In genomic region chr9:21962416-21963059, GRCm38 (mm10) we compare ENCODE assay signal across 8 mouse cellular contexts. TPM values are rescaled to one million over a fixed set of nuclear protein-coding genes. Genes with fewer than 3 reads are reported as not detected.
DNase-seq lines count a peak whose midpoint lies in the region; ATAC-seq lines count a peak whose summit lies in the region.

No protein-coding gene starts in this region.

- H3K27me3 ChIP-seq in hindbrain, embryonic 16.5 days (replicated peaks; ENCODE audit: control insufficient read depth, insufficient read depth, low read length): peaks cover 35% of the 10 kb centered on the region

- no peaks in the 10 kb centered on the region for H3K9me3 ChIP-seq in hindbrain, embryonic 16.5 days (ENCODE audit: control insufficient read depth, low read length)

- H3K4me3 ChIP-seq in hindbrain, embryonic 16.5 days (ENCODE audit: low read length): peak overlapping the region; percentile 41

- no peak overlapping the region for H3K27ac ChIP-seq in hindbrain, embryonic 16.5 days (ENCODE audit: low read depth, low read length)

- H3K4me2 ChIP-seq in hindbrain, embryonic 16.5 days (ENCODE audit: low read length): peak overlapping the region; percentile 59

- peak overlapping the region; percentile 41 for H3K9ac ChIP-seq in hindbrain, embryonic 16.5 days (ENCODE audit: low read depth, low read length)

- no peaks in the 10 kb centered on the region for H3K36me3 ChIP-seq in hindbrain, embryonic 16.5 days (ENCODE audit: control insufficient read depth, insufficient read depth, low read length)

- peak; percentile 62 for DNase-seq in WW6 (ENCODE audit: low read depth, low spot score)
- peak; percentile 66 to 69 for DNase-seq in cerebellum, postnatal 10 days
- DNase-seq in frontal cortex, postnatal 14 days (ENCODE audit: low spot score in 2 of 2): peak; percentile 56 to 62
- DNase-seq in left cerebral cortex, adult 8-10 months (ENCODE audit: low spot score in 2 of 2): peak; percentile 55 to 83
- DNase-seq in right cerebral cortex, postnatal 14 days: peak; percentile 70
- DNase-seq in urinary bladder, postnatal 4 days (ENCODE audit: low spot score in 2 of 2): peak; percentile 57 to 71

- H3K4me1 ChIP-seq in hindbrain, embryonic 16.5 days (ENCODE audit: control insufficient read depth, insufficient read depth, low read depth, low read length): peaks cover 15% of the 10 kb centered on the region

- 4% methylated on average over 31 of the region's 34 CpGs for WGBS in hindbrain, embryonic 16.5 days

- peak; percentile 28; the same call in 1 of the 2 replicates for ATAC-seq in hindbrain, embryonic 16.5 days
- ATAC-seq in megakaryocyte, adult 5-6 weeks (ENCODE audit: poor library complexity, severe bottlenecking): peak; percentile 83

RNA-seq across cellular contexts. Expression of gene Epor, which starts 0.8 kb away (rescaled TPM):
- 1.2 and 1.4 TPM in 2 replicates for polyA plus RNA-seq in hindbrain, embryonic 16.5 days (2015; fragmentation: Nextera tagmentation; extraction: Ambion mirVana)
- total RNA-seq in left cerebral cortex, adult 8-10 months (2022): 10 to 100 TPM; 12.9 to 15.3 (median 14.4) TPM
- total RNA-seq in megakaryocyte, adult 5-6 weeks (2015): 0.45 and 0.84 TPM in 2 replicates
- total RNA-seq in megakaryocyte, adult 5-6 weeks (2017): 0.28 and 1.2 TPM in 2 replicates

RNA-seq across cellular contexts. Expression of gene Swsap1, which starts 7.0 kb away (rescaled TPM):
- 8.1 and 8.7 TPM in 2 replicates for polyA plus RNA-seq in hindbrain, embryonic 16.5 days (2015; fragmentation: Nextera tagmentation; extraction: Ambion mirVana)
- total RNA-seq in left cerebral cortex, adult 8-10 months (2022): 10 to 100 TPM; 13.2 to 15.0 (median 14.8) TPM
- total RNA-seq in megakaryocyte, adult 5-6 weeks (2015): 3.7 and 4.3 TPM in 2 replicates
- total RNA-seq in megakaryocyte, adult 5-6 weeks (2017): 6.5 and 6.6 TPM in 2 replicates

RNA-seq across cellular contexts. Expression of gene Plppr2, which starts 25.7 kb away (rescaled TPM):
- 106 and 115 TPM in 2 replicates for polyA plus RNA-seq in hindbrain, embryonic 16.5 days (2015; fragmentation: Nextera tagmentation; extraction: Ambion mirVana)
- total RNA-seq in left cerebral cortex, adult 8-10 months (2022): 100 to 1,000 TPM; 133 to 152 (median 147) TPM
- total RNA-seq in megakaryocyte, adult 5-6 weeks (2015): 0.57 and 0.96 TPM in 2 replicates
- total RNA-seq in megakaryocyte, adult 5-6 weeks (2017): 0.65 TPM in 1 of 2 replicates, not detected in the other

RNA-seq across cellular contexts. Expression of gene Rgl3, which starts 26.7 kb away (rescaled TPM):
- 2.0 and 2.1 TPM in 2 replicates for polyA plus RNA-seq in hindbrain, embryonic 16.5 days (2015; fragmentation: Nextera tagmentation; extraction: Ambion mirVana)
- 1 to 10 TPM; 2.7 to 4.4 (median 3.2) TPM for total RNA-seq in left cerebral cortex, adult 8-10 months (2022)
- not detected in 2 replicates for total RNA-seq in megakaryocyte, adult 5-6 weeks (2015)
- total RNA-seq in megakaryocyte, adult 5-6 weeks (2017): not detected in 2 replicates

RNA-seq across cellular contexts. Expression of gene Tmem205, which starts 35.2 kb away (rescaled TPM):
- polyA plus RNA-seq in hindbrain, embryonic 16.5 days (2015; fragmentation: Nextera tagmentation; extraction: Ambion mirVana): 56.5 and 61.0 TPM in 2 replicates
- total RNA-seq in left cerebral cortex, adult 8-10 months (2022): 10 to 100 TPM; 36.3 to 42.6 (median 39.4) TPM
- total RNA-seq in megakaryocyte, adult 5-6 weeks (2015): 40.9 and 48.2 TPM in 2 replicates
- total RNA-seq in megakaryocyte, adult 5-6 weeks (2017): 8.0 and 14.1 TPM in 2 replicates

Comparison
In these comparisons a context has a peak if more than half of its experiments do, and no peak if none do; other contexts are left out.
1. RNA of gene Epor, which starts 0.8 kb away (total RNA-seq): 12.9 to 15.3 TPM in left cerebral cortex, adult 8-10 months; 0.28 to 1.2 TPM in megakaryocyte, adult 5-6 weeks; every median in the first group is over 4 times any median in the second.
2. RNA of gene Plppr2, which starts 25.7 kb away (total RNA-seq): 133 to 152 TPM in left cerebral cortex, adult 8-10 months; 0.57 to 0.96 TPM in megakaryocyte, adult 5-6 weeks; every median in the first group is over 10 times any median in the second.
3. Peak in every context shown above with its lines, with median percentiles within 50 percentile points of each other: DNase-seq.